Mouse (Mus musculus) adrenal gland, adult 8-10 months (tissue): ENCODE data around the gene Fam221a. TPM values are rescaled to one million over a fixed set of nuclear protein-coding genes. Genes with fewer than 3 reads are reported as not detected.
"Not testable (repeated sequence)": the region's sequence is repeated elsewhere in the genome, so short reads cannot be mapped to it uniquely, and the experiment has no call there.

Experiments used
- DNase-seq: peaks from one replicate; pipeline ENCODE4 v3.0.0; 2022
- total RNA-seq, 4 experiments: library from RNA; stranded (reverse); gene quantifications; 2 replicates each; pipeline ENCODE4 v1.2.4; 2022

The Fam221a gene
- total RNA-seq, 4 experiments from 2014 or later = 1.4 to 3.5 (median 2.4) TPM

DNA sequence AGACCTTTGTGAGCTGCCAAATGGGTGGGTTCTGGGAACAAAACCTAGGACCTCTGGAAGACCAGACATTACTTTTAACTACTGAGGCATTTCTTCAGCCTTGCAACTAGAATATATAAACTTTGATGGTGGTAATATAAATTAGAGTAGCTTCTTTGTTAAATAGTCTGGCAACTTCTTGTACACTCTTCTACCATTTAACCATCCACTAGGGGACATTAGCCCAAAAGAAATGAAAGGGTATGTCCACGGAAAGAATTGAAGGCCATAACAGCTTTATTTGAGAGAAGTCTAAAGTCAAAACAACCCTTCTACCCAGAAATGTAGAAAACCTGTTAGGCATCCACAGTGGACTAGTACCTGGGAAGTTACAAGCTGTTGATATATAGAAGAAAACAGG is 26.7 kb downstream of the Fam221a start:
- no peak for DNase-seq

GRCm38 (mm10) chr6:49395316-49395715 is 27.8 kb downstream of the Fam221a start, which contains the start of gene Stk31:
TSS of gene Stk31 (plus strand) at chr6:49395604.
- no peak for DNase-seq

DNA sequence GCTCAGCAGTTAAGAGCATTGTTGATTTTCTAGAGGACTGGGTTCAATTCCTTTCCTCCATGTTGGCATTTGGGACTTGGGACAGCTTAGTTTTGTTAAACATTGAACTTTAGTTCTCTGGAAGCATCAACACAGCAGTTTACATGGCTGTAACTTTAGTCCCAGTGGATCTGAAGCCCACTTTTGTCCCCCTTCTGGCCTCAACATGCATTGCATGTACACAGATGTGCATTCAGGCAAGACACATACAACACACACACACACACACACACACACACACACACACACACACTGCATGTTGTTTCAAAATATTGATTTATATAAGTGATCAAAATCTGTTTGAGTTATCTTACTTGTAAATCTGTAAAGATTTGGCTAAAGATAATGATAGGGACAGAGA is 29.9 kb downstream of the Fam221a start:
- DNase-seq = no peak

DNA sequence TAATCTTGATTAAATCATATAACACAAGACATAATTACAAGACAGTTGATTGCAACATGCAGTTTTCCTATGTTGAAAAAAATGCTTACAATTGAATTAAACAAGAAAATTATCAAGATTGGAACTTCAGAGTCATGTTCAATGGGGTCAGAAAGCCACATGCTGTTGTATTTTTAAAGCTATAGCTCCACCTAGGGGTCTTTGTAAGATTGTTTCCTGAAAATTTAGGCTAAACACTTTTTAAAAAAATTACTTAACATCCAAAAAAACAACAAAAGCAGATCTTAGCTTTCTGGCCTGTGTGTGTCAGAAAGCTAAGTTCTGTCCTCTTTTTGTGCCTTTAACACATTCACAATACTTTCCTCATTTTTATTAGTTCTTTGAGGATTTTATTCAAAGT is 30.8 kb downstream of the Fam221a start:
- no peak for DNase-seq

- DNase-seq = no peak
Observed at GRCm38 (mm10) chr6:49410830-49411229, 43.3 kb downstream of the Fam221a start.

DNA sequence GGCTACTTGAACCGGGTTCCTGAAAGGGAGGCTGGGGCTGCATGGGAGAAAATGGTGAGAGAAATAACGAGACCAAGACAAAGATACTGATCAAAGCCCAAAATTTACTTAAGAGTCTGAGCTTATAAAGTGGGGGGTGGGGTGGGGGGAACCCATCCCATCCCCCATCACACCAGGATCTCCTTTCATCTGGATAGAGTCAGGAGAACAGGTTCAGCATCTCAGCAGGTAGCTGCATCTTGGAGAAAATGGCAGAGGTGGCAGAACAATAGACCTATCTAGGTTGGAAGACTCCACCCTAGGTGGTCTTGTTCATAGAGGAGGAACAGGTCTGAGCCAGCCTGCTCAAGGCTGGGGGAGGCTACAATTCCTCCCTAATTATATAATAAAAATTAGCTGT is 45.4 kb downstream of the Fam221a start:
- DNase-seq = not testable (repeated sequence)

DNA sequence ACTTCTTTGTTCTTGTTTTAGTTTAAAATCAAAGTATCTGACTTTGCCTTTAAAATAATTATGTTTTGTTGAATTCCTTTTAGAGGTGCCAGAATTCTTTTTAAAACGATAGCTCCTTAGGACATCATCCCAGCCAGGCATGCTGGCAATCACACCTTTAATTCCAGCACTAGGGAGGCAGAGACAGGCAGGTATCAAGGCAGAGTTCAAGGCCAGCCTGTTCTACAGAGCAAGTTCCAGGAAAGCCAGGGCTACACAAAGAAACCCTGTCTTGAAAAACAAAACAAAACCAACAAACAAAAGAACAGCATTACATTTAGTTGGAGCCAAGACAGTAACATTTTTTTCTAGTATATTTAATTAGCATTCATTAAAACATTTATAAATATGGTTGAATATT is 48.4 kb downstream of the Fam221a start:
- DNase-seq = no peak

- no peak for DNase-seq
Observed at GRCm38 (mm10) chr6:49437306-49437705, 69.8 kb downstream of the Fam221a start.

Other genes starting within 250 kb of the Fam221a start
- gene Igf2bp3, start 152.8 kb upstream of the Fam221a start, total RNA-seq = under 1 TPM in 2 of 4 experiments, not detected in 2; 0.05 to 0.12 TPM
- 10 to 100 TPM; 55.9 to 86.1 (median 66.6) TPM for gene Tra2a, start 103.7 kb upstream of the Fam221a start, total RNA-seq
- 10 to 100 TPM; 15.8 to 21.2 (median 18.8) TPM for gene Ccdc126, start 48.5 kb upstream of the Fam221a start, total RNA-seq
- under 1 TPM; 0.18 to 0.54 (median 0.27) TPM for gene Stk31, start 27.9 kb downstream of the Fam221a start, total RNA-seq